Mouse (Mus musculus): ENCODE measurements around the gene Pax5. TPM values are rescaled to one million over a fixed set of nuclear protein-coding genes. Genes with fewer than 3 reads are reported as not detected.
A peak's percentile ranks its signal among the peaks of the same experiment; 100 is the strongest.

The Pax5 gene
- polyA plus RNA-seq, 1 experiment from 2014 or later, result 0.08 TPM

GRCm38 (mm10) chr4:44716391-44716790 lies 6.1 kb upstream of the Pax5 start:
- 3% methylated on average over 10 of the region's 10 CpGs for WGBS
- no peak for ATAC-seq (ENCODE audit: low read depth)

GRCm38 (mm10) chr4:44715621-44716160 lies 5.4 kb upstream of the Pax5 start:
- H3K36me3 ChIP-seq (ENCODE audit: control insufficient read depth, insufficient read depth, low read length), result no peaks in the 10 kb centered on the region
- no peak overlapping the region for H3K4me2 ChIP-seq (ENCODE audit: low read depth, low read length)
- no peak overlapping the region for H3K9ac ChIP-seq (ENCODE audit: low read depth, low read length)
- no peak overlapping the region for H3K27ac ChIP-seq (replicated peaks; ENCODE audit: low read depth, low read length)
- ATAC-seq (ENCODE audit: low read depth) (no peak), DNase-seq (ENCODE audit: low spot score) (no peak)
- WGBS, result 10% methylated on average over 3 of the region's 3 CpGs
- no peak overlapping the region for H3K4me3 ChIP-seq (ENCODE audit: low read depth, low read length)
- 0 out of 2 replicates have a peak, but pooled peaks cover 3% of the 10 kb centered on the region for H3K4me1 ChIP-seq (ENCODE audit: control insufficient read depth, insufficient read depth, low read length)
- no peaks in the 10 kb centered on the region for H3K9me3 ChIP-seq (ENCODE audit: control insufficient read depth, low read length)
- H3K27me3 ChIP-seq (replicated peaks; ENCODE audit: control insufficient read depth, insufficient read depth, low read length), result peaks cover 84% of the 10 kb centered on the region

More at GRCm38 (mm10) chr4:44716391-44716790, 6.1 kb upstream of the Pax5 start:
- Histone ChIP-seq H3K4me3 (ENCODE audit: low read depth, low read length) (no peak overlapping the region), H3K27me3 (replicated peaks; ENCODE audit: control insufficient read depth, insufficient read depth, low read length) (peaks cover 77% of the 10 kb centered on the region), H3K27ac (replicated peaks; ENCODE audit: low read depth, low read length) (no peak overlapping the region), H3K4me1 (ENCODE audit: control insufficient read depth, insufficient read depth, low read length) (0 out of 2 replicates have a peak, but pooled peaks cover 3% of the 10 kb centered on the region), H3K36me3 (ENCODE audit: control insufficient read depth, insufficient read depth, low read length) (no peaks in the 10 kb centered on the region), H3K9ac (ENCODE audit: low read depth, low read length) (no peak overlapping the region), H3K4me2 (ENCODE audit: low read depth, low read length) (no peak overlapping the region), H3K9me3 (ENCODE audit: control insufficient read depth, low read length) (no peaks in the 10 kb centered on the region)
- DNase-seq (ENCODE audit: low spot score), result no peak

- Histone ChIP-seq H3K4me1 (ENCODE audit: control insufficient read depth, insufficient read depth, low read length) (0 out of 2 replicates have a peak, but pooled peaks cover 3% of the 10 kb centered on the region), H3K4me3 (ENCODE audit: low read depth, low read length) (0 out of 2 replicates have a peak overlapping the region, but pooled peaks have one; percentile 0), H3K36me3 (ENCODE audit: control insufficient read depth, insufficient read depth, low read length) (no peaks in the 10 kb centered on the region), H3K9me3 (ENCODE audit: control insufficient read depth, low read length) (no peaks in the 10 kb centered on the region), H3K27me3 (replicated peaks; ENCODE audit: control insufficient read depth, insufficient read depth, low read length) (peaks cover 92% of the 10 kb centered on the region), H3K4me2 (ENCODE audit: low read depth, low read length) (no peak overlapping the region), H3K9ac (ENCODE audit: low read depth, low read length) (no peak overlapping the region), H3K27ac (replicated peaks; ENCODE audit: low read depth, low read length) (no peak overlapping the region)
- ATAC-seq (ENCODE audit: low read depth) (no peak), DNase-seq (ENCODE audit: low spot score) (no peak)
- under 1% methylated on average over 23 of the region's 27 CpGs for WGBS
These were observed 3.9 kb upstream of the Pax5 start for GRCm38 (mm10) chr4:44714111-44714621.

- 0% methylated on average over 19 of the region's 19 CpGs for WGBS
These were observed 3.3 kb upstream of the Pax5 start for GRCm38 (mm10) chr4:44713554-44714051.

GRCm38 (mm10) chr4:44712786-44713553 lies 2.7 kb upstream of the Pax5 start:
- H3K36me3 ChIP-seq (ENCODE audit: control insufficient read depth, insufficient read depth, low read length), result no peaks in the 10 kb centered on the region
- no peaks in the 10 kb centered on the region for H3K9me3 ChIP-seq (ENCODE audit: control insufficient read depth, low read length)
- 1% methylated on average over 50 of the region's 50 CpGs for WGBS
- H3K4me1 ChIP-seq (ENCODE audit: control insufficient read depth, insufficient read depth, low read length), result 0 out of 2 replicates have a peak, but pooled peaks cover 3% of the 10 kb centered on the region
- no peak overlapping the region for H3K27ac ChIP-seq (replicated peaks; ENCODE audit: low read depth, low read length)
- no peak overlapping the region for H3K9ac ChIP-seq (ENCODE audit: low read depth, low read length)
- ATAC-seq (ENCODE audit: low read depth) (no peak), DNase-seq (ENCODE audit: low spot score) (no peak)
- no peak overlapping the region; the same call in 1 of the 2 replicates for H3K4me2 ChIP-seq (ENCODE audit: low read depth, low read length)
- 0 out of 2 replicates have a peak overlapping the region, but pooled peaks have one; percentile 14 for H3K4me3 ChIP-seq (ENCODE audit: low read depth, low read length)
- peaks cover 95% of the 10 kb centered on the region for H3K27me3 ChIP-seq (replicated peaks; ENCODE audit: control insufficient read depth, insufficient read depth, low read length)

More at GRCm38 (mm10) chr4:44713554-44714051, 3.3 kb upstream of the Pax5 start:
- no peak for ATAC-seq (ENCODE audit: low read depth)
- no peak for DNase-seq (ENCODE audit: low spot score)
- Histone ChIP-seq H3K36me3 (ENCODE audit: control insufficient read depth, insufficient read depth, low read length) (no peaks in the 10 kb centered on the region), H3K4me1 (ENCODE audit: control insufficient read depth, insufficient read depth, low read length) (0 out of 2 replicates have a peak, but pooled peaks cover 3% of the 10 kb centered on the region), H3K4me2 (ENCODE audit: low read depth, low read length) (no peak overlapping the region), H3K27ac (replicated peaks; ENCODE audit: low read depth, low read length) (no peak overlapping the region), H3K4me3 (ENCODE audit: low read depth, low read length) (0 out of 2 replicates have a peak overlapping the region, but pooled peaks have one; percentile 14), H3K9ac (ENCODE audit: low read depth, low read length) (no peak overlapping the region), H3K27me3 (replicated peaks; ENCODE audit: control insufficient read depth, insufficient read depth, low read length) (peaks cover 95% of the 10 kb centered on the region), H3K9me3 (ENCODE audit: control insufficient read depth, low read length) (no peaks in the 10 kb centered on the region)

GRCm38 (mm10) chr4:44712051-44712700 lies 1.9 kb upstream of the Pax5 start:
- no peak for DNase-seq (ENCODE audit: low spot score)
- Histone ChIP-seq H3K27me3 (replicated peaks; ENCODE audit: control insufficient read depth, insufficient read depth, low read length) (peaks cover 94% of the 10 kb centered on the region), H3K9me3 (ENCODE audit: control insufficient read depth, low read length) (no peaks in the 10 kb centered on the region), H3K27ac (replicated peaks; ENCODE audit: low read depth, low read length) (no peak overlapping the region), H3K4me3 (ENCODE audit: low read depth, low read length) (peak overlapping the region; percentile 20), H3K4me1 (ENCODE audit: control insufficient read depth, insufficient read depth, low read length) (0 out of 2 replicates have a peak, but pooled peaks cover 3% of the 10 kb centered on the region), H3K9ac (ENCODE audit: low read depth, low read length) (no peak overlapping the region; the same call in 1 of the 2 replicates), H3K4me2 (ENCODE audit: low read depth, low read length) (peak overlapping the region; percentile 32), H3K36me3 (ENCODE audit: control insufficient read depth, insufficient read depth, low read length) (no peaks in the 10 kb centered on the region)
- no peak for ATAC-seq (ENCODE audit: low read depth)
- under 1% methylated on average over 25 of the region's 25 CpGs for WGBS

- H3K4me3 ChIP-seq (ENCODE audit: low read depth, low read length), result peak overlapping the region; percentile 20; the same call in 1 of the 2 replicates
- H3K4me2 ChIP-seq (ENCODE audit: low read depth, low read length), result no peak overlapping the region
These were observed 1.0 kb upstream of the Pax5 start for GRCm38 (mm10) chr4:44711136-44711900.

More at GRCm38 (mm10) chr4:44711136-44711900, 1.0 kb upstream of the Pax5 start:
- H3K36me3 ChIP-seq (ENCODE audit: control insufficient read depth, insufficient read depth, low read length), result no peaks in the 10 kb centered on the region
- no peak for ATAC-seq (ENCODE audit: low read depth)
- no peak overlapping the region for H3K27ac ChIP-seq (replicated peaks; ENCODE audit: low read depth, low read length)
- no peaks in the 10 kb centered on the region for H3K9me3 ChIP-seq (ENCODE audit: control insufficient read depth, low read length)
- no peak for DNase-seq (ENCODE audit: low spot score)
- peaks cover 94% of the 10 kb centered on the region for H3K27me3 ChIP-seq (replicated peaks; ENCODE audit: control insufficient read depth, insufficient read depth, low read length)
- H3K9ac ChIP-seq (ENCODE audit: low read depth, low read length), result no peak overlapping the region; the same call in 1 of the 2 replicates
- 2% methylated on average over 25 of the region's 25 CpGs for WGBS
- H3K4me1 ChIP-seq (ENCODE audit: control insufficient read depth, insufficient read depth, low read length), result 0 out of 2 replicates have a peak, but pooled peaks cover 3% of the 10 kb centered on the region
